Mouse (Mus musculus) c-Kit-positive CD71-negative TER-119-negative erythroid progenitor cells, embryonic 14.5 days (primary cell): Measurements from ENCODE around the gene Acsl3.

Source experiments
- DNase-seq: peaks from one replicate; pipeline ENCODE4 v3.0.0-alpha.2; 2013; ENCODE audit warnings: low read depth

The Acsl3 gene

GRCm38 (mm10) chr1:78742198-78742597, 84.6 kb downstream of the Acsl3 start:
- DNase-seq, result no peak

GRCm38 (mm10) chr1:78743318-78743717, 85.7 kb downstream of the Acsl3 start:
- no peak for DNase-seq

GRCm38 (mm10) chr1:78745230-78745777, 87.7 kb downstream of the Acsl3 start:
- no peak for DNase-seq
